Mouse (Mus musculus) bone marrow macrophage, adult 2 months (primary cell): ENCODE results near the gene Slc8a3.

Source experiments
- CTCF ChIP-seq: IDR thresholded peaks from 2 replicates; pipeline ENCODE4 v1.5.1; 2012; ENCODE audit warnings: low read depth, mild to moderate bottlenecking, low read length, moderate library complexity
- POLR2A ChIP-seq: IDR thresholded peaks from 2 replicates; pipeline ENCODE4 v1.6.1; 2012; ENCODE audit warnings: mild to moderate bottlenecking, low read depth, low read length, borderline replicate concordance

DNA sequence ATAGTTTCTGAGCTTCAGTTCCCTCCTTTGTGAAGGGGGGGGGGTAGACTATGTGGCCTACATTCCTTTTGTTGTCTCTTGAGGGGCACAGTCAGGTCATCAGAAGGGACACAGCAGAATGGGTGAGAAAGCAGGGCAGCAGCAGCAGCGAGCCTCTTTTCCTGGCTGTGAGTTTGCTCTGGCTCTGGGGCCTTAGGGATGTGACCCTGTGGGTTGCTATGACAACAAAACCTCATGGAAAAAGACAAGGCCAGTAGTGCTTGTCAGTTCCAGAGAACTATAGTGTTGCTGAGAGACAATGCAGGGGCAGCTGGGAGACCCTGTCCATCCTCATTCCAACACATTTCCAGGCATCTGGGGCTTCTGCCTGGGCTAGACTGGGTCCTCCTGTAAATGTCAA, 129.8 kb downstream of the Slc8a3 start:
- TF ChIP-seq POLR2A (no peak), CTCF (no peak)
